Mouse (Mus musculus): Measurements from ENCODE around the gene Tln1.

The Tln1 gene

GRCm38 (mm10) chr4:43481894-43482456, 80.5 kb downstream of the Tln1 start:
- no peak for DNase-seq (ENCODE audit: extremely low read depth, low read depth, low spot score)

Data from fat pad, adult 2 months (tissue).